Mouse (Mus musculus): Measurements from ENCODE around the gene Colgalt2. TPM values are rescaled to one million over a fixed set of nuclear protein-coding genes. Genes with fewer than 3 reads are reported as not detected.

The Colgalt2 gene
- polyA plus RNA-seq, 1 experiment from 2014 or later, result 1.3 TPM

DNA sequence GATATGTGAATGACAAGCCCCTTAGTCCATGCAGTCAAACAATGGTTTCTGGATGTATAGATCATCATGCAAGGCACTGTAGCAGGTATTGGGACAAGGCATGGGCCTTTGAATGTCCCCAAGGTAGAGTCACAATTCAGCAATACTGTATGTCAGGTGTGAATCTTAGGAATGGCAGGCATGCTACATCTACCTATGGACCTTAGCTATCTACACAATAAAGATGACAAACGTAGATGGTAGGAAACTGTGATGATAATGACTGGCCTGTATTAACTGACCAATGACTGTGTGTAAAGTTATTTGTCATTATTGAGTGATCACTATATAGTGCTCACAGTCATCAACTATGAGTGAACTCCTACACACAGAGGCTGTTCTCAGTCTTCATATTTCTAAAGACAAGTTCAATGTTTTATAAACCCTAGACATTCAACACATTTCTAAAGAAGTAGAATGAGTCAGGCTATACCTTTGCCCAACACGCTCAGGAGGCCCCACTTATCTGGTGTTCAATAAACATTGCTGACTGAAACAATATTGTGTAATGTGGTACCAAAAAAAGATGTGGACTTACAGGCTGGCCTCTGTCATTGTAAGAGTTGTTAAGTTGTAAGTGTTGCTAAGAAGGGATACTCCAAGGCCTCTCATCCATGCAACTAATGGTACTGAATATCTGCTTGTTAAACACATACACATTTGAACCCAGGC lies 144.0 kb downstream of the Colgalt2 start:
- no peak overlapping the region for H3K27ac ChIP-seq (ENCODE audit: low read depth, low read length)
- H3K9me3 ChIP-seq (ENCODE audit: control insufficient read depth, low read length), result no peaks in the 10 kb centered on the region
- H3K27me3 ChIP-seq (ENCODE audit: control insufficient read depth, insufficient read depth, low read length), result no peaks in the 10 kb centered on the region
- WGBS, result 80% methylated on average over 2 of the region's 2 CpGs
- H3K36me3 ChIP-seq (ENCODE audit: control insufficient read depth, insufficient read depth, low read length), result peaks cover 55% of the 10 kb centered on the region
- H3K4me3 ChIP-seq (ENCODE audit: low read length), result no peak overlapping the region
- no peak overlapping the region for H3K9ac ChIP-seq (ENCODE audit: low read depth, low read length)
- no peak overlapping the region for H3K4me2 ChIP-seq (replicated peaks; ENCODE audit: low read depth, low read length)
- ATAC-seq (ENCODE audit: low FRiP score, low TSS enrichment), result no peak
- H3K4me1 ChIP-seq (ENCODE audit: control insufficient read depth, insufficient read depth, low read length), result peaks cover 1% of the 10 kb centered on the region

DNA sequence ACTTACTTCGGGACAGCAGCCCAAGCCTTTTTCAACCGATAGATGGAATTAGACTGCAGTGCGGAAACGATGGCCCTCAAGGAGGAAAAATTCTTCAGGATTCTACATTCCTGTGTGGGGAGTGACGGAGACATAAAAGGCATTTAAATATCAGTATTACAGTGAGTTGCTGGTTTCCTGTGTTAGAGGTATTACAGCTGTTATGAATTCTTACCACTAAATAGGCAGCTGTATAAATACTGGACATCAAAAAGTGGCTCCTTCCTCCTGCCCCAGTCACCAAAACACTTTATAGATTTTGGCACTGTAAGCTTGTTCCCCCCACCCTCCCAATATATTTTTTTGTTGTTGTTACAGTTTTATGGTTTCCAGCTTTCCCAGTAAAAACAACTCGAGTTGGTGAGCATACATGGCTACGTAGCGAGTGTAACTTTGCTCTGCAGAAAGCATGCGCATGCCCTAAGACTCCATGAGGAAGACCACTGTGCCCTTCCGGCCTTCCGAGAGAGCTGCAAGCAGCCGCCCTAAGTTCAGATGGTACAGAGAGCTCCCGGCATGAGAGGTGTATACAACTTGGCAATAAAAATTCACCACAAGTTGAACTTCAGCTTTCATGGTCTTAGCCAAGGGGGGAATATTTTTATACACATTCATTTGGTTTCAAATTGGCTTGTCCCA lies 149.6 kb downstream of the Colgalt2 start:
- Histone ChIP-seq H3K27me3 (ENCODE audit: control insufficient read depth, insufficient read depth, low read length) (no peaks in the 10 kb centered on the region), H3K36me3 (ENCODE audit: control insufficient read depth, insufficient read depth, low read length) (peaks cover 34% of the 10 kb centered on the region), H3K27ac (ENCODE audit: low read depth, low read length) (peak overlapping the region; percentile 79), H3K9ac (ENCODE audit: low read depth, low read length) (no peak overlapping the region), H3K9me3 (ENCODE audit: control insufficient read depth, low read length) (no peaks in the 10 kb centered on the region), H3K4me1 (ENCODE audit: control insufficient read depth, insufficient read depth, low read length) (peaks cover 33% of the 10 kb centered on the region), H3K4me2 (replicated peaks; ENCODE audit: low read depth, low read length) (no peak overlapping the region), H3K4me3 (ENCODE audit: low read length) (no peak overlapping the region)
- ATAC-seq (ENCODE audit: low FRiP score, low TSS enrichment), result peak; percentile 88
- WGBS, result 54% methylated on average over 13 of the region's 13 CpGs

DNA sequence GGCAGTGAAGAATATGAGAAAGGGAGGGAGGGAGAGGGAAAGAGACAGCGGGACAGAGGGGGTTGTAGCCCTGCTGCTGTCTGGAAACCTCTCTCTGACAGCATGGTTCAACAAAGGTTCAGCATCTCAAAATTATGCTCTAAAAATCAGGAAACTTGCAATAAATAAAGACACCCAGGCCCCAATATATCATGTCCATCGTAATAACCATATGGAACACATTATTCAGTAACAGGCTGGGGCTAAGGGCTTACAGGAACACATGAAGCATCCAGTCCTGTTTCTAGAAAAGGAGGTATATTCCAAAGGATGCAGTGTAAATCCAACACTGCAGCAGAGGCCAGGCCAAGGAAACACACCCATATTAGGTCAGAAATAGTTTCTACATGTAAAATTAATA lies 150.9 kb downstream of the Colgalt2 start:
- no peaks in the 10 kb centered on the region for H3K9me3 ChIP-seq (ENCODE audit: control insufficient read depth, low read length)
- no peak overlapping the region for H3K4me2 ChIP-seq (replicated peaks; ENCODE audit: low read depth, low read length)
- 61% methylated on average over 2 of the region's 2 CpGs for WGBS
- peak overlapping the region; percentile 79; the same call in 1 of the 2 replicates for H3K27ac ChIP-seq (ENCODE audit: low read depth, low read length)
- ATAC-seq (ENCODE audit: low FRiP score, low TSS enrichment), result peak; percentile 62
- H3K36me3 ChIP-seq (ENCODE audit: control insufficient read depth, insufficient read depth, low read length), result peaks cover 27% of the 10 kb centered on the region; the same call in 1 of the 2 replicates
- peaks cover 44% of the 10 kb centered on the region for H3K4me1 ChIP-seq (ENCODE audit: control insufficient read depth, insufficient read depth, low read length)
- H3K4me3 ChIP-seq (ENCODE audit: low read length), result no peak overlapping the region
- no peak overlapping the region for H3K9ac ChIP-seq (ENCODE audit: low read depth, low read length)
- no peaks in the 10 kb centered on the region for H3K27me3 ChIP-seq (ENCODE audit: control insufficient read depth, insufficient read depth, low read length)

DNA sequence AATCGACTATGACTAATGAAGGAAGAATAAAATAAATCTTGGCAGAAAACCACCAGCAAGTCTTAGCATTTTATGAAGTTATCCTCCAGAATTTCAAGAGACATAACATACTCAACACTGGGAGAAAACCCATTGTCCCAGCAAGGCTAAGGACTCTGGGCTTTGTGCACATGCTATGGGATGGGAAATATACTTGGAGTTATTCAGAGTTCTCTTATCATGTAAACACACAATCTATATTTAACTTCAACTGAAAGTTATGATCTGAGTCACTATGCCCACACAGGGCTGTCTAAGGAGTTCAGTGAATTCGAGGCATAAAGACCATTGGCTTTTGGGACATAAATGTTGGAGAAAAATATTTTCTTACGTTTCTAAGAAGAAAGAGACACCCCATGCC lies 151.3 kb downstream of the Colgalt2 start:
- Histone ChIP-seq H3K9ac (ENCODE audit: low read depth, low read length) (no peak overlapping the region), H3K27ac (ENCODE audit: low read depth, low read length) (peak overlapping the region; percentile 66; the same call in 1 of the 2 replicates), H3K36me3 (ENCODE audit: control insufficient read depth, insufficient read depth, low read length) (peaks cover 23% of the 10 kb centered on the region; the same call in 1 of the 2 replicates), H3K4me2 (replicated peaks; ENCODE audit: low read depth, low read length) (no peak overlapping the region), H3K4me3 (ENCODE audit: low read length) (no peak overlapping the region), H3K4me1 (ENCODE audit: control insufficient read depth, insufficient read depth, low read length) (peaks cover 48% of the 10 kb centered on the region), H3K27me3 (ENCODE audit: control insufficient read depth, insufficient read depth, low read length) (no peaks in the 10 kb centered on the region), H3K9me3 (ENCODE audit: control insufficient read depth, low read length) (no peaks in the 10 kb centered on the region)
- ATAC-seq (ENCODE audit: low FRiP score, low TSS enrichment), result no peak
- WGBS, result 59% methylated on average over 3 of the region's 3 CpGs

DNA sequence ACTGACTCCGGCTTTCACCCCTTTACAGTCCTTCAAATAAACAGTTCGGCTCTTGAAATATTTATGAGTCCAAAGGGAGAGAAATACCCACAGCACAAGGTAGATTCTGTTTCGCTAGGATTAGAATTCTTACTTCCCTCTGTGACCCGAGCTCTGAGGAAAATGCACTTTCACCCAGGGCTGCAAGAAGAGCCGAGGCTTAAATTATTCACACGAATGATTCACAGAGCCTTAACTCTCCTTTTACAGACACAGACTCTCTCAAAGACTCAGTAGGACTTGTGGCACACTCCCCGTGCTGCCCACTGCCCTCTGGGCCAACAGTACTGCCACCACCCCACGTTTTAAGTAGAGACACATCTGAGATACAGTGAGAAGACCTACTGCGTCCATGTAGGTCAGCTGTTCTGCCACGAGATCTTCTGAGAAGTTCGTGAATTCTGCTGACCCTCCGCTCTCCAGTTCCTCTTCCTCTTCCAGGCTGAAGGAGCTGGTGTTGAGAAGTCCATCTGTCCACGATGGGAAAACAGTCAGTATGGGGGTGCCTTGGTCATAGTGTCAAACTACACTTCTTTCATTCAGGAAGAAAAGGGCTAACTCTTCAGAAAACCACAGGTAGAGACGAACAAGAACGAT lies 154.4 kb downstream of the Colgalt2 start:
- Histone ChIP-seq H3K27me3 (ENCODE audit: control insufficient read depth, insufficient read depth, low read length) (no peaks in the 10 kb centered on the region), H3K36me3 (ENCODE audit: control insufficient read depth, insufficient read depth, low read length) (peaks cover 12% of the 10 kb centered on the region; the same call in 1 of the 2 replicates), H3K4me3 (ENCODE audit: low read length) (no peak overlapping the region), H3K9me3 (ENCODE audit: control insufficient read depth, low read length) (no peaks in the 10 kb centered on the region), H3K4me1 (ENCODE audit: control insufficient read depth, insufficient read depth, low read length) (peaks cover 64% of the 10 kb centered on the region), H3K4me2 (replicated peaks; ENCODE audit: low read depth, low read length) (no peak overlapping the region), H3K27ac (ENCODE audit: low read depth, low read length) (peak overlapping the region; percentile 65), H3K9ac (ENCODE audit: low read depth, low read length) (no peak overlapping the region)
- WGBS, result 42% methylated on average over 15 of the region's 15 CpGs
- ATAC-seq (ENCODE audit: low FRiP score, low TSS enrichment), result no peak

DNA sequence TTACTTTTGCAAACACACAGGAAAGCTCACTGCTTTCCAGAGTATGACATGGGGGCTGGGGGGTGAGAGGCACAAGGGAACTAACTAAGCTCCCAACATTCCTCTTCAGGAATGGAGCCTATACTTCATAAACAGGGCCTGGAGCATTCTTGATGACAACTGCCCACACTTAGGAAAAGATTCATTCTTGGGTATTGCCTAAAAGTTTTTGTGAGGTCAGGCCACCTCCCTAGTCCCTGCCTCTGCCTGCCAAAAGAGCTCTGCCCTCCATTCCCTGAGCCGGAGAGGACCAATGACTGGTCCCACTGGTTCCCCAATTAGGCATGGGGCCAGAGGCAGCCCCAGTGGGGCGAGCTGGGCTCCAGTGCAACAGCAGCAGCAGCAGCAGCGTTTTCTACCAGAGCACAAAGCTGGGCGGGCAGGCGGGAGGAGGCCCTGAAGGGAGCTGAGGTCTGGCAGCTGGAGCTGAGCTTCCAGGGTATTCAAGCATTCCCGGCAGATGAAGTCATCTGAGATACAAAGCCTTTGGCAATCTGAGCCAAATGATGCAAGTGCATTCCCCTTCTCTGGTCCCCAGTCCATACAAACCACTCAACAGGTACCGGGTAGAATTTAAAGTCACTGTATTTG lies 156.4 kb downstream of the Colgalt2 start:
- H3K27me3 ChIP-seq (ENCODE audit: control insufficient read depth, insufficient read depth, low read length), result no peaks in the 10 kb centered on the region
- WGBS, result 10% methylated on average over 7 of the region's 7 CpGs
- H3K4me2 ChIP-seq (replicated peaks; ENCODE audit: low read depth, low read length), result no peak overlapping the region
- peaks cover 10% of the 10 kb centered on the region; the same call in 1 of the 2 replicates for H3K36me3 ChIP-seq (ENCODE audit: control insufficient read depth, insufficient read depth, low read length)
- H3K4me3 ChIP-seq (ENCODE audit: low read length), result no peak overlapping the region
- H3K9ac ChIP-seq (ENCODE audit: low read depth, low read length), result peak overlapping the region; percentile 45; the same call in 1 of the 2 replicates
- H3K9me3 ChIP-seq (ENCODE audit: control insufficient read depth, low read length), result no peaks in the 10 kb centered on the region
- peak overlapping the region; percentile 90 for H3K27ac ChIP-seq (ENCODE audit: low read depth, low read length)
- peak; percentile 82 for ATAC-seq (ENCODE audit: low FRiP score, low TSS enrichment)
- peaks cover 54% of the 10 kb centered on the region for H3K4me1 ChIP-seq (ENCODE audit: control insufficient read depth, insufficient read depth, low read length)

DNA sequence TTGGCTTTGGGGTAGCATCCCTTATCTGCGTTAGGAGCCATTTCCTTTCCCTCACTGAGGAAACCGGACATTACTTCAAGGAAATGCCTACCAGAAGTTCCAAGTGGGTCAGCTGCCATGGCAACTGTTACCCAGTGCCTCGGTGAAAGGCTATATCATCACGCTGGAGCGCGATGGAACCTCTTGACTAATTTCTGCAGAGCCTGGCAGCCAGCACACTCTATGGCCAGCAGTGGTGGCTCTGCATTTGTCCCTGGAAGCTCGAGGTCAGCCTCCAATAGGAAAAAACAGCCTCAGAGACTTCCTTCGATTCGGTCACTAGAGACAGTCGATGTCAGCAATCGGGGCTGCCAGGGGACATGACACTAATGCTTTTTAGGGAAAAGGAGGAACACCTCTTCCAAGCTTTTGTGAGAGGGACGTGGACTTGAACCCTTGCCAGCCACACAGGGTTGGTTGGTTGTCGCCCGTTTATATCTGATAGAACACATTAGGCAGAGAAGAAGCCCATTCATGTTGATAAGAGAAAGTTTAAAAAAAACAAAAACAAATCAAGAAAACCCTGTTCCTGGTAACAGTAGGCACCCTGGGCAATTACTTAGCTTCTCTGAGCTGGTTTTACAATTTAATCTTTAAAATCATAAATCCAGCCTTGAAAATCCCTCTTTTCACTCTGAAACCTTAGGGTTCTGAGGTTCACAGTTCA lies 157.1 kb downstream of the Colgalt2 start:
- peak overlapping the region; percentile 90; the same call in 1 of the 2 replicates for H3K27ac ChIP-seq (ENCODE audit: low read depth, low read length)
- no peak overlapping the region for H3K4me3 ChIP-seq (ENCODE audit: low read length)
- no peaks in the 10 kb centered on the region for H3K9me3 ChIP-seq (ENCODE audit: control insufficient read depth, low read length)
- H3K36me3 ChIP-seq (ENCODE audit: control insufficient read depth, insufficient read depth, low read length), result peaks cover 6% of the 10 kb centered on the region; the same call in 1 of the 2 replicates
- no peak overlapping the region for H3K4me2 ChIP-seq (replicated peaks; ENCODE audit: low read depth, low read length)
- peak; percentile 28; the same call in 1 of the 2 replicates for ATAC-seq (ENCODE audit: low FRiP score, low TSS enrichment)
- H3K4me1 ChIP-seq (ENCODE audit: control insufficient read depth, insufficient read depth, low read length), result peaks cover 58% of the 10 kb centered on the region
- H3K9ac ChIP-seq (ENCODE audit: low read depth, low read length), result no peak overlapping the region
- 62% methylated on average over 14 of the region's 14 CpGs for WGBS
- no peaks in the 10 kb centered on the region for H3K27me3 ChIP-seq (ENCODE audit: control insufficient read depth, insufficient read depth, low read length)

Data from kidney, embryonic 14.5 days (tissue).